Mouse (Mus musculus) MEL (cell line): ENCODE measurements at regions not wholly inside any gene's neighbourhood (a gene's known extent, or its start where the extent isn't known, plus 50 kb on each side); places are given as distances from the start of the nearest gene placed in this dataset.

Source experiments
- DNase-seq: peaks from one replicate; pipeline ENCODE4 v3.0.0; 2011; ENCODE audit warnings: low read depth, low spot score
- H3K27ac ChIP-seq: 2 replicates; pipeline ENCODE4 v1.5.1; 2012; ENCODE audit warnings: low read depth, mild to moderate bottlenecking, control low read depth, low read length, moderate library complexity; ENCODE audit not compliant: control insufficient read depth
- H3K27me3 ChIP-seq, 2 experiments: fragments of 150-350 bp in 1 of 2; sonication (generic) in 1 of 2; 2 replicates each; pipeline ENCODE4 v1.6.1; 2012; ENCODE audit warnings: low read length in 2 of 2, mild to moderate bottlenecking in 2 of 2, improper control_type of control experiment in 1 of 2, moderate library complexity in 1 of 2; ENCODE audit not compliant: insufficient read depth in 2 of 2, control insufficient read depth in 1 of 2
- H3K36me3 ChIP-seq, 2 experiments: 2 replicates each; pipeline ENCODE4 v1.6.1; 2012 to 2014; ENCODE audit warnings: low read length in 2 of 2, improper control_type of control experiment in 1 of 2, inconsistent platforms in 1 of 2, mild to moderate bottlenecking in 1 of 2; ENCODE audit not compliant: insufficient read depth in 2 of 2, control insufficient read depth in 1 of 2
- H3K4me1 ChIP-seq, 2 experiments: fragments of 150-350 bp in 1 of 2; sonication (generic) in 1 of 2; 2 replicates each; pipeline ENCODE4 v1.6.1; 2012; ENCODE audit warnings: low read length in 2 of 2, improper control_type of control experiment in 1 of 2, mild to moderate bottlenecking in 1 of 2; ENCODE audit not compliant: insufficient read depth in 2 of 2, control insufficient read depth in 1 of 2
- H3K4me3 ChIP-seq, 2 experiments: fragments of 150-350 bp in 1 of 2; sonication (generic) in 1 of 2; 2 replicates each; pipeline ENCODE4 v1.5.1; 2012; ENCODE audit warnings: low read depth in 2 of 2, low read length in 2 of 2, mild to moderate bottlenecking in 2 of 2, moderate library complexity in 2 of 2, control low read depth in 1 of 2, improper control_type of control experiment in 1 of 2; ENCODE audit not compliant: control insufficient read depth in 1 of 2, insufficient read depth in 1 of 2
- H3K79me2 ChIP-seq: 2 replicates; pipeline ENCODE4 v1.6.1; 2012; ENCODE audit warnings: mild to moderate bottlenecking, low read length, moderate library complexity; ENCODE audit not compliant: control insufficient read depth, poor library complexity, insufficient read depth
- H3K9ac ChIP-seq: 2 replicates; pipeline ENCODE4 v1.6.1; 2012; ENCODE audit warnings: low read depth, mild to moderate bottlenecking, control low read depth, low read length, moderate library complexity; ENCODE audit not compliant: control insufficient read depth, poor library complexity, severe bottlenecking
- H3K9me3 ChIP-seq: fragments of 150-350 bp; sonication (generic); replicated peaks from 2 replicates; pipeline ENCODE4 v1.6.1; 2012; ENCODE audit warnings: mild to moderate bottlenecking, low read length, improper control_type of control experiment, moderate library complexity; ENCODE audit not compliant: insufficient read depth
- CTCF ChIP-seq, 3 experiments: IDR thresholded peaks in 2 of 3; conservative IDR thresholded peaks in 1 of 3; 2 replicates each; pipeline ENCODE4 v1.5.1; 2011 to 2012; ENCODE audit warnings: low read length in 3 of 3, low read depth in 2 of 3, mild to moderate bottlenecking in 2 of 3, improper control_type of control experiment in 1 of 3, inconsistent platforms in 1 of 3, mixed read lengths in 1 of 3, moderate library complexity in 1 of 3; ENCODE audit not compliant: control insufficient read depth in 1 of 3, insufficient read depth in 1 of 3, poor library complexity in 1 of 3, severe bottlenecking in 1 of 3
- E2F4 ChIP-seq: IDR thresholded peaks from 2 replicates; pipeline ENCODE4 v1.6.1; 2011; ENCODE audit warnings: low read depth, low read length, improper control_type of control experiment, borderline replicate concordance
- EP300 ChIP-seq, 2 experiments: IDR thresholded peaks; 2 replicates each; pipeline ENCODE4 v1.6.1; 2011; ENCODE audit warnings: improper control_type of control experiment in 2 of 2, low read length in 2 of 2, low read depth in 1 of 2, mild to moderate bottlenecking in 1 of 2
- GABPA ChIP-seq: IDR thresholded peaks from 2 replicates; pipeline ENCODE4 v1.6.1; 2012; ENCODE audit warnings: low read depth, mild to moderate bottlenecking, inconsistent platforms, low read length, improper control_type of control experiment, moderate library complexity
- HCFC1 ChIP-seq: IDR thresholded peaks from 2 replicates; pipeline ENCODE4 v1.6.1; 2012; ENCODE audit warnings: low read depth, mild to moderate bottlenecking, inconsistent platforms, low read length, improper control_type of control experiment, moderate library complexity
- KAT2A ChIP-seq: conservative IDR thresholded peaks from 2 replicates; pipeline ENCODE4 v1.6.1; 2012; ENCODE audit warnings: low read depth, low read length, improper control_type of control experiment, inconsistent platforms
- MAZ ChIP-seq: IDR thresholded peaks from 2 replicates; pipeline ENCODE4 v1.6.1; 2012; ENCODE audit warnings: low read depth, mild to moderate bottlenecking, inconsistent platforms, low read length, improper control_type of control experiment
- MEF2A ChIP-seq: IDR thresholded peaks from 2 replicates; pipeline ENCODE4 v1.6.1; 2014; ENCODE audit warnings: low read depth, mild to moderate bottlenecking, inconsistent platforms, low read length, improper control_type of control experiment; ENCODE audit not compliant: poor library complexity, insufficient replicate concordance, severe bottlenecking; ENCODE audit errors: extremely low read depth
- MXI1 ChIP-seq: IDR thresholded peaks from 2 replicates; pipeline ENCODE4 v1.6.1; 2011; ENCODE audit warnings: mild to moderate bottlenecking, low read depth, low read length, improper control_type of control experiment
- NELFE ChIP-seq: IDR thresholded peaks from 2 replicates; pipeline ENCODE4 v1.6.1; 2011; ENCODE audit warnings: low read depth, low read length, improper control_type of control experiment
- NRF1 ChIP-seq: IDR thresholded peaks from 2 replicates; pipeline ENCODE4 v1.6.1; 2014; ENCODE audit warnings: low read depth, mild to moderate bottlenecking, inconsistent platforms, low read length, improper control_type of control experiment, moderate library complexity; ENCODE audit not compliant: poor library complexity, insufficient read depth, severe bottlenecking
- POLR2AphosphoS2 ChIP-seq: IDR thresholded peaks from 2 replicates; pipeline ENCODE4 v1.6.1; 2011; ENCODE audit warnings: low read length, improper control_type of control experiment
- RAD21 ChIP-seq: IDR thresholded peaks from 2 replicates; pipeline ENCODE4 v1.6.1; 2011; ENCODE audit warnings: mild to moderate bottlenecking, low read depth, low read length, improper control_type of control experiment
- RCOR1 ChIP-seq: IDR thresholded peaks from 2 replicates; pipeline ENCODE4 v1.6.1; 2012; ENCODE audit warnings: low read depth, mild to moderate bottlenecking, inconsistent platforms, low read length, improper control_type of control experiment
- SIN3A ChIP-seq: IDR thresholded peaks from 2 replicates; pipeline ENCODE4 v1.6.1; 2012; ENCODE audit warnings: low read length, improper control_type of control experiment, inconsistent platforms
- UBTF ChIP-seq: IDR thresholded peaks from 2 replicates; pipeline ENCODE4 v1.6.1; 2012; ENCODE audit warnings: low read depth, mild to moderate bottlenecking, inconsistent platforms, low read length, improper control_type of control experiment, moderate library complexity, borderline replicate concordance; ENCODE audit not compliant: insufficient read depth
- USF2 ChIP-seq, 2 experiments: IDR thresholded peaks; 2 replicates each; pipeline ENCODE4 v1.6.1; 2011 to 2012; ENCODE audit warnings: improper control_type of control experiment in 2 of 2, low read length in 2 of 2, borderline replicate concordance in 1 of 2, inconsistent platforms in 1 of 2, low read depth in 1 of 2, mild to moderate bottlenecking in 1 of 2; ENCODE audit not compliant: insufficient read depth in 1 of 2
- ZC3H11A ChIP-seq: IDR thresholded peaks from 2 replicates; pipeline ENCODE4 v1.6.1; 2012; ENCODE audit warnings: low read depth, mild to moderate bottlenecking, inconsistent platforms, low read length, improper control_type of control experiment
- ZMIZ1 ChIP-seq: IDR thresholded peaks from 2 replicates; pipeline ENCODE4 v1.6.1; 2012; ENCODE audit warnings: low read depth, mild to moderate bottlenecking, inconsistent platforms, low read length, improper control_type of control experiment, moderate library complexity
- ZNF384 ChIP-seq: IDR thresholded peaks from 2 replicates; pipeline ENCODE4 v1.6.1; 2012; ENCODE audit warnings: low read depth, mild to moderate bottlenecking, inconsistent platforms, low read length, improper control_type of control experiment

- Histone ChIP-seq H3K4me1 (no peaks in the 10 kb centered on the region), H3K79me2 (no peaks in the 10 kb centered on the region)
- no peak for DNase-seq
- no peak for TF ChIP-seq HCFC1
- no peak for TF ChIP-seq ZNF384
- no peak for TF ChIP-seq KAT2A
- TF ChIP-seq UBTF, result no peak
- no peak for TF ChIP-seq ZMIZ1
- TF ChIP-seq ZC3H11A, result no peak
- no peak for TF ChIP-seq RCOR1
- no peak for TF ChIP-seq MEF2A
- no peak for TF ChIP-seq POLR2AphosphoS2
- no peak for TF ChIP-seq MAZ
- no peak for TF ChIP-seq NRF1
- no peak for TF ChIP-seq SIN3A
- TF ChIP-seq NELFE, result no peak
- no peak for TF ChIP-seq E2F4
- TF ChIP-seq, all 39 proteins: peak for 0
- no peak overlapping the region for H3K4me3 ChIP-seq
- no peak overlapping the region for H3K9ac ChIP-seq
- no peaks in the 10 kb centered on the region for H3K27me3 ChIP-seq
- H3K9me3 ChIP-seq, result no peaks in the 10 kb centered on the region
- H3K36me3 ChIP-seq, result no peaks in the 10 kb centered on the region
- H3K27ac ChIP-seq, result no peak overlapping the region
Observed at GRCm38 (mm10) chr3:144329117-144329516, 124.1 kb upstream of the Lmo4 start.

GRCm38 (mm10) chr3:144327235-144327760, 122.3 kb upstream of the Lmo4 start:
- Histone ChIP-seq H3K36me3 (no peaks in the 10 kb centered on the region), H3K9ac (no peak overlapping the region), H3K79me2 (no peaks in the 10 kb centered on the region), H3K4me1 (no peaks in the 10 kb centered on the region), H3K4me3 (no peak overlapping the region), H3K27ac (no peak overlapping the region), H3K27me3 (no peaks in the 10 kb centered on the region), H3K9me3 (no peaks in the 10 kb centered on the region)
- no peak for DNase-seq
- TF ChIP-seq POLR2AphosphoS2, result no peak
- no peak for TF ChIP-seq USF2 (IDR thresholded peaks at IDR 0.05; ENCODE audit: borderline replicate concordance in 1 of 2, insufficient read depth in 1 of 2, low read depth in 1 of 2, low read length in 2 of 2)
- no peak for TF ChIP-seq RAD21
- TF ChIP-seq CTCF (IDR thresholded peaks at IDR 0.05 in 2 of 3, conservative IDR thresholded peaks at IDR 0.05 in 1 of 3; ENCODE audit: control insufficient read depth in 1 of 3, insufficient read depth in 1 of 3, low read depth in 2 of 3, low read length in 3 of 3, poor library complexity in 1 of 3, severe bottlenecking in 1 of 3), result no peak
- TF ChIP-seq RCOR1, result no peak
- no peak for TF ChIP-seq MXI1
- TF ChIP-seq GABPA, result no peak
- TF ChIP-seq HCFC1, result no peak
- TF ChIP-seq NELFE, result no peak
- no peak for TF ChIP-seq NRF1
- TF ChIP-seq EP300 (IDR thresholded peaks at IDR 0.05; ENCODE audit: low read depth in 1 of 2, low read length in 2 of 2), result no peak
